Mouse (Mus musculus) small intestine, adult 2 months (tissue): ENCODE measurements around the gene Ttc28.

Source experiments
- CTCF ChIP-seq: fragments of 200-500 bp; IDR thresholded peaks from 2 replicates; pipeline ENCODE4 v1.5.1; 2012; ENCODE audit warnings: low read depth, mild to moderate bottlenecking, control low read depth, inconsistent platforms, low read length, moderate library complexity, mixed read lengths; ENCODE audit not compliant: insufficient replicate concordance, insufficient read length; ENCODE audit errors: extremely low read depth
- POLR2A ChIP-seq: fragments of 200-500 bp; IDR thresholded peaks from 2 replicates; pipeline ENCODE4 v1.6.1; 2012; ENCODE audit warnings: low read depth, mild to moderate bottlenecking, control low read depth, inconsistent platforms, low read length, moderate library complexity

DNA sequence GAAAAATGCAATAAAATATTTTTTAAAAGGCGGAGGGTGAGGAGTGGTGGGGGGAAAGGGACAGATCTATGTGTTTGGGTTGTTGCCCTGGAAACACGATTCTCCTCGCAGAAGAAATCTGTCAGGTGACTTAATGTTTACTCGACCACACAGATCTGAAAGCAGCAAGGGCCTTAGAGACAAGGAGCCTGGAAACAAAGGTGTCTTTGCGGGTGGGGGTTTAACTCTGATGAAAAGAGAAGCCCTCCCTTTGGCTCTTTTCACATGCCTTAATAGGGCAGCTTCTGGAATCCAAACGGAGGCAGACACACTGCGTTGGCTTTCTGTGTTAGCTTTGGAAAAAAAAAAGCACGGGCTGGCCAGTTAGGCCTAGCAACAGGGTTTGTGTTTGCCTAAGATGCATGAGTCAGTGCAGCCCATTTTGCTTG, 10.3 kb upstream of the Ttc28 start:
- TF ChIP-seq POLR2A (no peak), CTCF (no peak)
